24 mouse cellular contexts compared by ENCODE assay signal in the genomic region with DNA sequence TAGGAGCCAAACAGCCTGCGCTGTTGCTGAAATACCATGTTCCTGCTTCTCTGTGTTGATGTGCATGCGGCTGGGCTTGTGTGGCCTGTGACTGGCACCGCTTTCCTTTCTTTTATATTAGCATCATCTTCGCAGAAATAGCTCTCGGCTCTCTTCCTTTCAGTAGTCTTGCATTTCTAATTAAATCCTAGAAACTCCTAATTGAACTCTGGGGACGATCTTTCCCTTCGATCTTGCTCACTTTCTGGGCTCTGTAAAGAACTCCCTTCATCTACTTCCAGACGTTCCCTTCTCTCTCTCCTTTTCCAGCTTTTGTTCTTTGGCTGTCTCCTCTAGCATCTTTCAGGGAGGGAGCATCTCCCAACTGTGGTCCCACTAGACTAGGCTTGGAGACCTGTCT.
DNase-seq lines count a peak whose midpoint lies in the region; ATAC-seq lines count a peak whose summit lies in the region.
"Had no signal": no experiment of that assay in that cellular context is flagged by ENCODE, and none has a peak within 500 bp of the region (broad histone marks: within the 10 kb centered on the region; RNA-seq: fewer than 3 reads in every experiment).

No protein-coding gene starts in this region.

- ATAC-seq in hindbrain, embryonic 15.5 days (ENCODE audit: low FRiP score, low read depth) = no peak
- ATAC-seq in hindbrain, embryonic 13.5 days (ENCODE audit: low FRiP score) = no peak
- no peak for ATAC-seq in midbrain, embryonic 15.5 days (replicated peaks)
- no peak for ATAC-seq in midbrain, embryonic 11.5 days (ENCODE audit: low FRiP score)
- ATAC-seq: forebrain, embryonic 14.5 days; forebrain, postnatal 0 days; Patski had no signal

- H3K36me3 ChIP-seq in hindbrain, embryonic 15.5 days = no peaks in the 10 kb centered on the region
- H3K36me3 ChIP-seq in hindbrain, embryonic 13.5 days = no peaks in the 10 kb centered on the region
- H3K36me3 ChIP-seq in midbrain, embryonic 15.5 days (replicated peaks) = no peaks in the 10 kb centered on the region
- H3K36me3 ChIP-seq in midbrain, embryonic 11.5 days (ENCODE audit: control insufficient read depth, insufficient read depth, low read length) = no peaks in the 10 kb centered on the region
- H3K36me3 ChIP-seq in limb, embryonic 10.5 days = no peaks in the 10 kb centered on the region
- H3K36me3 ChIP-seq: embryonic facial prominence, embryonic 12.5 days; embryonic facial prominence, embryonic 15.5 days; G1E had no signal

- peak overlapping the region; percentile 20; the same call in 1 of the 2 replicates for H3K27ac ChIP-seq in hindbrain, embryonic 15.5 days (replicated peaks)
- no peak overlapping the region for H3K27ac ChIP-seq in hindbrain, embryonic 13.5 days
- peak overlapping the region; percentile 27 for H3K27ac ChIP-seq in midbrain, embryonic 15.5 days
- no peak overlapping the region for H3K27ac ChIP-seq in midbrain, embryonic 11.5 days (ENCODE audit: low read depth, low read length)
- H3K27ac ChIP-seq in limb, embryonic 10.5 days = peak overlapping the region; percentile 10; the same call in 1 of the 2 replicates
- H3K27ac ChIP-seq: embryonic facial prominence, embryonic 12.5 days; embryonic facial prominence, embryonic 15.5 days; gastrocnemius, adult 2 months had no signal

- no peak overlapping the region for H3K4me3 ChIP-seq in hindbrain, embryonic 15.5 days
- no peak overlapping the region for H3K4me3 ChIP-seq in hindbrain, embryonic 13.5 days
- no peak overlapping the region for H3K4me3 ChIP-seq in midbrain, embryonic 15.5 days
- H3K4me3 ChIP-seq in midbrain, embryonic 11.5 days (ENCODE audit: low read depth, low read length) = no peak overlapping the region
- H3K4me3 ChIP-seq in limb, embryonic 10.5 days = no peak overlapping the region
- H3K4me3 ChIP-seq: embryonic facial prominence, embryonic 12.5 days; embryonic facial prominence, embryonic 15.5 days; gastrocnemius, adult 2 months had no signal

- H3K27me3 ChIP-seq in hindbrain, embryonic 15.5 days = no peaks in the 10 kb centered on the region
- H3K27me3 ChIP-seq in hindbrain, embryonic 13.5 days = no peaks in the 10 kb centered on the region
- no peaks in the 10 kb centered on the region for H3K27me3 ChIP-seq in midbrain, embryonic 15.5 days (replicated peaks)
- H3K27me3 ChIP-seq in midbrain, embryonic 11.5 days (ENCODE audit: control insufficient read depth, insufficient read depth, low read length) = no peaks in the 10 kb centered on the region
- H3K27me3 ChIP-seq in limb, embryonic 10.5 days (ENCODE audit: low read depth, poor library complexity, severe bottlenecking) = no peaks in the 10 kb centered on the region
- H3K27me3 ChIP-seq: CH12.LX; embryonic facial prominence, embryonic 12.5 days; embryonic facial prominence, embryonic 15.5 days had no signal

- no peak overlapping the region for H3K9ac ChIP-seq in hindbrain, embryonic 15.5 days
- no peak overlapping the region for H3K9ac ChIP-seq in hindbrain, embryonic 13.5 days
- no peak overlapping the region for H3K9ac ChIP-seq in midbrain, embryonic 15.5 days
- H3K9ac ChIP-seq in midbrain, embryonic 11.5 days (ENCODE audit: low read length) = no peak overlapping the region
- H3K9ac ChIP-seq: embryonic facial prominence, embryonic 12.5 days; embryonic facial prominence, embryonic 15.5 days; forebrain, postnatal 0 days had no signal

- peaks cover 8% of the 10 kb centered on the region for H3K4me1 ChIP-seq in hindbrain, embryonic 15.5 days (replicated peaks)
- H3K4me1 ChIP-seq in hindbrain, embryonic 13.5 days (replicated peaks) = 0 out of 2 replicates have a peak, but pooled peaks cover 3% of the 10 kb centered on the region
- H3K4me1 ChIP-seq in midbrain, embryonic 15.5 days = no peaks in the 10 kb centered on the region; the same call in 1 of the 2 replicates
- no peaks in the 10 kb centered on the region for H3K4me1 ChIP-seq in midbrain, embryonic 11.5 days (ENCODE audit: control insufficient read depth, insufficient read depth, low read length)
- H3K4me1 ChIP-seq in limb, embryonic 10.5 days = peaks cover 9% of the 10 kb centered on the region
- H3K4me1 ChIP-seq: embryonic facial prominence, embryonic 12.5 days; embryonic facial prominence, embryonic 15.5 days had no signal

- no peak overlapping the region for H3K4me2 ChIP-seq in hindbrain, embryonic 15.5 days
- H3K4me2 ChIP-seq in hindbrain, embryonic 13.5 days = no peak overlapping the region
- no peak overlapping the region for H3K4me2 ChIP-seq in midbrain, embryonic 15.5 days
- no peak overlapping the region for H3K4me2 ChIP-seq in midbrain, embryonic 11.5 days
- H3K4me2 ChIP-seq: embryonic facial prominence, embryonic 12.5 days; embryonic facial prominence, embryonic 15.5 days; heart, embryonic 11.5 days had no signal

- H3K9me3 ChIP-seq in hindbrain, embryonic 15.5 days = no peaks in the 10 kb centered on the region
- H3K9me3 ChIP-seq in hindbrain, embryonic 13.5 days = no peaks in the 10 kb centered on the region
- H3K9me3 ChIP-seq in midbrain, embryonic 15.5 days = no peaks in the 10 kb centered on the region
- no peaks in the 10 kb centered on the region for H3K9me3 ChIP-seq in midbrain, embryonic 11.5 days (ENCODE audit: control insufficient read depth, low read length)
- H3K9me3 ChIP-seq in limb, embryonic 10.5 days (replicated peaks) = no peaks in the 10 kb centered on the region
- H3K9me3 ChIP-seq: embryonic facial prominence, embryonic 12.5 days; embryonic facial prominence, embryonic 15.5 days had no signal

- 59% methylated on average over 8 of the region's 8 CpGs for WGBS in hindbrain, embryonic 15.5 days
- 70% methylated on average over 8 of the region's 8 CpGs for WGBS in hindbrain, embryonic 13.5 days
- WGBS in midbrain, embryonic 15.5 days = 54% methylated on average over 8 of the region's 8 CpGs
- WGBS in midbrain, embryonic 11.5 days = 81% methylated on average over 8 of the region's 8 CpGs
- WGBS in limb, embryonic 10.5 days = 80% methylated on average over 8 of the region's 8 CpGs

- no peak for DNase-seq in midbrain, embryonic 11.5 days (ENCODE audit: low spot score, missing footprints)
- DNase-seq in limb, embryonic 10.5 days (ENCODE audit: low spot score) = no peak
- DNase-seq in lung, postnatal 10 days = no peak
- DNase-seq: adrenal gland, postnatal 10 days; adrenal gland, postnatal 36 days; B cell, adult 2 months; cerebellum, adult 11 months; cerebellum, adult 2 months; cerebellum, adult 9-11 months; cerebellum, postnatal 25 days; forebrain, postnatal 0 days; gastrocnemius, adult 2 months; gastrocnemius, postnatal 14 days; heart, adult 11 months had no signal

Comparison
In these comparisons a context has a peak if more than half of its experiments do, and no peak if none do; other contexts are left out.
1. H3K27ac ChIP-seq: peak in hindbrain, embryonic 15.5 days (single experiment), midbrain, embryonic 15.5 days (single experiment) and limb, embryonic 10.5 days (single experiment); none in hindbrain, embryonic 13.5 days (single experiment) and midbrain, embryonic 11.5 days (single experiment).